Mouse (Mus musculus) thymus, postnatal 10 days (tissue): Measurements from ENCODE around the gene Lrmda.
"Not testable (repeated sequence)": the region's sequence is repeated elsewhere in the genome, so short reads cannot be mapped to it uniquely, and the experiment has no call there.

Experiments used
- DNase-seq, 2 experiments: peaks; one replicate each; pipeline ENCODE4 v3.0.0; 2021; ENCODE audit warnings: low spot score in 2 of 2

The Lrmda gene

DNA sequence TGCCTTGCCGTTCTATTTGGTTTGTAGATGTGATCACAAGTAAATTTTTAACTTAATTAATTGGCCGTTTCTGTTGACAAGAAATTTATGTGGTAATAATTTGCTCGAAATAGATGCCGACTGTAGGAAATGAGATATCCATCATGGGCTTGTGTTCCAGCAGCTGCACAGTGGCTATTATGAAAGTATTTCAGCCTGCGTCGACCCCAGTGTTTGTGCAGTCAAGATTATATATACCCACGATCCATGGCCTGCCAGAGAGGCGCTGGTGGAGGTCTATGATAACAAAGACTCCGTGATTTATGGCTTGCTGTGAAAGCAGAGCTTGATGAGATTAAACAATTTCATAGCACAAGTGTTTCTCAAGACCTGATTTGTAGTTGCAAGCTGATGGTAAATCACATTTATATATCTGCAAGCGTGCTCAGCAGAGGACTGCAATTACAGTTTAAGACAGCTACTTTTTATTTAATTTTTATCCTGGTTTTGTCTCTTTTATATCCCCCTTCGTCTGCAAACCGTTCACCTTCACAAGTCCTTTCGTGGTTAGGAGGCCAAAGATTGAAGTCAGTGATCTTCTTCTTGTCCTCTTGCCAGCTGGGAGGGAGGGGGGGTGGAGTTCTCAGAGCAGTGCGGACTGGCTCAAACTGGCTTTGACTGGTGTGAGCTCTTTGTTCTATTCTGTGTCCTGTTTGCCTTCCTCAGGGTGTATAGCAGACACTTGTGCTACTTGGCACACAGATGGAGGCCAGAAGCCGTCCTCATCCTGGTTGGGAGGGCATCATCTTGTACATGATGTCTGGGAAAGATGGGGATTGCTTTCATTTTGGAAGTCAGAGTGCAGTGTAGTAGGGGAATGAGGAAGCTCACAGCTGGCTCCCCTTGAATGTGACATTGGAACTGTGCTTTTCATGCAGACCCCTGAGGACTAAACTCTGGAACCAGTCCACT lies 764.0 kb downstream of the Lrmda start:
- no peak for DNase-seq

GRCm38 (mm10) chr14:22800020-22800419 lies 780.5 kb downstream of the Lrmda start:
- no peak for DNase-seq

DNA sequence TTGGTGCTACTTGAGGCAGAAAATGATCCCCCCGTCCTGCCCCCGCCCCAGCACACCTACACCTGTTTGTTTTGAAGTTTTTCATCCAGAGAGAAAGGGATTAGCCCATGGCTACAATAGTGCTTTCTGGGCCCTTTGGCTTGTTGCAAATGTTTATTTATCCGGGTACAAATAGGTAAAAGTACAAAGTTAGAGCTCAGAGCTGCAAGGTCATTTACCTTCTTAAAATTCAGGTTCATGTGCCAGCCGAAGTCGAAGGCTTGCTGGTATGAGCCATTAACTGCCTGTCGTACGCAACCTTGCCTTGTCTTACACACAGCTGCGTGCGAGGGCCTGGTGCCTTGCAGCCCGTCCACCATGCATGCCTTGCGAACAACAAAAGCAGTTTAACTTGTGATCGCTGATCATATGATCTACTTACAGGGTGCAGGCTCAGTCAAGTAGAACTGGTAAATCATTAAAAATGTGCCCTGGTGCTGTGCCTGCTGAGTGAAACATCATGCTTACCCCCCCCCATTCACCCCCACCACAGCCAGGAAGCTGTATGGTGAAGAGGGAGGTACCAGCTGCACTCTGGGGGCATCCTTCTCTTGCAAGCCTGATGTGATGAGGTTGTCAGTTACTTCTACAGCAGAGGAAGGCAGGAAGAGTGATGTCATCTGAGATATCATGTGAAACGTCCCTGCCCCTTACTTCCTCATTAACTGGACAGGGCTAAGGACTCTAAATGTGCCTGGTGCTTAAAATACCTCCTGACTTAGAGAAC lies 781.5 kb downstream of the Lrmda start:
- no peak for DNase-seq

DNA sequence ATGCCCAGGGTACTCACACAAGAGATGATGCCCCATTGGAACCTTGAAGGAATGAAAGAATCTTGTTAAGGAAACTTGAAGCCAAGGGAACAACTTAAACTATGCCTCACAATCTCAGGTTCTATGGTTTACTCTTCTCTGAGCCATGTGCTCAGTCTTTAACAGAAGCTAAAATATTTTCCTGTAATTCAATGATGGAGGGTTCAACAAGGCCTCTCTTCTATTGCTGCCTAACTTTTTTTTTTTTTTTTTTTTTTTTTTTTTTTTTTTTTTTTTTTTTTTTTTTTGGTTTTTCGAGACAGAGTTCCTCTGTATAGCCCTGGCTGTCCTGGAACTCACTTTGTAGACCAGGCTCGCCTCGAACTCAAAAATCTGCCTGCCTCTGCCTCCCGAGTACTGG lies 782.2 kb downstream of the Lrmda start:
- DNase-seq: not testable (repeated sequence)

DNA sequence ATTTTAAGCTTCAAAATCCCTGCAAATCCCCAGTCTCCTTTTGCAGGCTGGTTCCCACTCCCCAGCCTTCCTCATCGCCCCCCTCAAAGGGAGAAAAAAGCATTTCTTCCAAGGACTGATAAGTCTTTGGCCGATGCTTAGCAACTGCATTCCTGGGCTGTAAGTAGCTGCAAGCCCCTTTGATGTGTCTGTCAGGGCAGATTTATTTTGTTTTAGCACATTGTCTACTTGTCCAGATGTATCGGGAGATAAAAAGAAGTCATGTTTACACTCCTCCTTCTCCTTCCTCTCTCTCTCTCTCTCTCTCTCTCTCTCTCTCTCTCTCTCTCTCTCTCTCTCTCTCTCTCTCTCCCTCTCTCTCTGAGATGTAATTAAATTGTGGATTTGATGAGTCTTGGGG lies 787.8 kb downstream of the Lrmda start:
- DNase-seq: no peak

GRCm38 (mm10) chr14:22807726-22808594 lies 788.4 kb downstream of the Lrmda start:
- peak in 1 of 2 experiments; percentile 14 for DNase-seq

- DNase-seq: no peak
These were observed 789.2 kb downstream of the Lrmda start for GRCm38 (mm10) chr14:22808595-22809166.

DNA sequence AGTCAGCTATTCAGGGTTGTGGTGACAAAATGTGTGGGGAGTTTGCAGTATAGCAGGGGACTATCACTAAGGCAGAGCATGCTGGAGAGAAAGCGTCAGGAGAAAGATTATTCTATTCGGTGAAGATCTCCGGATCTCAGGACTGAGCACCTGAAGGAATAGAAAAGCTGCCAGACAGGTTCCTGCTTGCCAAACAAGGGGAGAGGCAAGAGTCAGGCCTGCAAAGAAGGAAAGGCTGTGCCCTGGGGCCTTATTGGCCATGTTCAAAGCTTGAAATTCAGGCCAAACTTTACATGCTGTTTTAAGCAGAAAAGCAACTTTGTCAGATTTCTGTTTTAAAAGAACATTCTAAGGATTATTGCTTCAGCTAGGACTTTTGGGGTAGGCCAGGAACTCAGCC lies 789.7 kb downstream of the Lrmda start:
- DNase-seq: no peak

DNA sequence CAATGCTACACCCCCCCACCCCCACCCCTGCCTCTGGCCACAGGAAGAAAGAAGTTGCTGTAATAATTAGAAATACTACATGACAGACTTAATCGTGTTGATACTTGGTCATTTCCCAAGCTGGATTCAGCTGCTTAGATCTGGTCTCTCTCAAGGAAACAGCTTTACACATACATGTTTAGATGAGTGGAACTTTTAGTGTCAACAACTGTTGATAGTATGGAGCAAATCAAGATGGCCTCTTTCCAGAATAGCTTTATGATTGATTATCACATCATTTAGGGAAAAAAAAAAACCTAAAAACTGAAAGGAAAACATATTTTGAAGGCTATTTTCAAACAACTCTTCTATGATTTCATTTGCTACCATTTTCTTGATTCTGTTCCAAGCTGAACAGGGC lies 791.0 kb downstream of the Lrmda start:
- DNase-seq: no peak

DNA sequence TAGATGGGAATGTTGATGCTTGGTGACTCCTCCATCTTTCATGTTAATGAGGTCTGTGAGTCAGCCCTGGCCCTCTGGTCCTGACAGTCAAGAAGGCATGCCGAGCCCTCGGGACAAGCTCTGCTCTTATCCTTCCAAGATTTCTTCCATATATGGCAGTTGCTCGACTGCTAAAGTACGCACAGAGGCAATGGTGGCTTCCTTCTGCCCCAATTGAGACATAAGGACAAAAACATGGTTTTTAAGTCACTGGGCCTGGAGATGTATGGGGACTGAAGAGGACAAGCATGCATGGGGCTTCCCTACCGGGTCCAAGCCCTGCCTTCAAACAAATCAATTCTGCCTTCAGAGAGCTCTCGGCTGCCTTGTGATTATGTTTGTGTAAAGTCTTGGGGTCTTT lies 793.3 kb downstream of the Lrmda start:
- DNase-seq: no peak

- DNase-seq: no peak
These were observed 793.9 kb downstream of the Lrmda start for GRCm38 (mm10) chr14:22813389-22813788.

GRCm38 (mm10) chr14:22814811-22815345 lies 795.4 kb downstream of the Lrmda start:
- no peak for DNase-seq

GRCm38 (mm10) chr14:22817346-22818201 lies 798.1 kb downstream of the Lrmda start:
- no peak for DNase-seq

GRCm38 (mm10) chr14:22818202-22818530 lies 798.7 kb downstream of the Lrmda start:
- DNase-seq: no peak

DNA sequence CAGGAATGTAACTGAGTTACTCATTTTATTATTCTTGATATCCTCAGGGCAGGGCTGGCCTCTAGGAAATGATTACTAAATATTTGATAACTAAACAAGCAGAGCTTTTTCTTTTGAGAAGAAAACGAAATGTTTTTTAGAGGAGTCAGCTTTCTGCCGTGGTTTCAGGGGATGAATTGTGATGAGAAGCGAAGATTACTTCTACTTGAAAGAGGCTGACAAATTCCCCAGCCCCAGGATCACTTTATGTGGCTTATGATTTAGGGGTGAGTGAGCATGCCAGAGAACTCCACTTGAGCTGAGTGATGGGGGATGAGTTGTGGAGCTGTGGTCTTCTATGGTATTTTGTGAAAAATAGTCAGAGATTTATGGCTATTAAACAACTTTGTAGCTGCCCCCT lies 803.4 kb downstream of the Lrmda start:
- DNase-seq: no peak

- no peak for DNase-seq
These were observed 807.3 kb downstream of the Lrmda start for GRCm38 (mm10) chr14:22826825-22827224.

DNA sequence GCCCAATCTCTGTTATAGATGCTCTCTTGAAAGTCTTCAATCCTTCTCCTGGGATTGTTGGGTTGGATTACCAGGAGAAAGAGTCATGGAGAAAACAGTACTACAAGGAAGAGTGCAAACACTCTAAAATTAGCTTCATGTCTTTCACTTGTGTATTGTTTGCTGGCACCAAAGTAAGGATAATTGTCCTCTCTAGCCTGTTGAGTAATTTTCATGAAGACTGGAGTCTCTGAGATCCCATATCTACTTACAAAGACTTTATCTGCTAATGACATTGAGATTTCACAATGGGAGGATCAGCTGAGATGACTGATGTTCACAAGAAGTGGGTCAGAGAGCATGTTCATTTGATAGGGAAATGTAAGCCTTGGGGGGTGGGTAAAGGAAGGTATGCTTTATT lies 817.5 kb downstream of the Lrmda start:
- no peak for DNase-seq

DNA sequence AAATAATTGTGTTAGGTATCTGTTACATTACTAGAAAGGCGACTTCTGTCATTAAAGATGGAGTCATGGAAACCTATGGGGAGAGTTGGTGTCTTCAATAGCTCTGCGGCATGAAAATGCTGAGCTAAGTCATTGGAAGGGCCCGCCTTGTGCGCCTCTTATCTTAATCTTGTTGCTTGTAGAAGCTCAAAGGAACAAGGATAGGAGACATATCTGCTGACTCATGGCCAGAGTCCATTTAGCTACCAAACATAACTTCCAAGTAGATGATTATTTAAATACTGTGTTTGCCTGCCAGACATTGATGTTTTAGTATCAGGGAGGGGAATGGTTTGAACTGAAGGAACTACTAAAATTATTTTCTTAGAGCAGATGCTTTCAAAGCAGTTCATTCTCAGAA lies 821.6 kb downstream of the Lrmda start:
- no peak for DNase-seq

DNA sequence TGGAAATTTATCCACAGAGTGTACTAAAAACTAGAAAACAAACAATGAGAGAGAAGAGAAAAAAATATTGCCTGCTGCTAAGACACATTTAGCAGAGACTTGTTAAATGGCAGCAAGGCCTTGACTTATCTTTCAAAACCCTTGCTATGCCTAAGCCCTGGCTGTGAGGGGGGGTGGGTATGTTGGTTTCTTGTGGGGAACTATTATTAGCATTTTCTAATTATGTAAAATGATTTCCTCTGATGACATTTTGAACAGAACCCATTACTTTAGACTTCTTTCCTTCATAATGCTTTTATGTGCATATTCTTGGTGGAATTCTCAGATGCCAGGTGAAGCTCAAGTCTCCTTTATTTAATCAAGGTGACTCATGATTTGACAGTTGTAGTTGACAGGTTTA lies 824.5 kb downstream of the Lrmda start:
- no peak for DNase-seq

- no peak for DNase-seq
These were observed 825.9 kb downstream of the Lrmda start for GRCm38 (mm10) chr14:22845401-22845800.
